Mouse (Mus musculus): ENCODE results near the gene Snd1. TPM values are rescaled to one million over a fixed set of nuclear protein-coding genes. Genes with fewer than 3 reads are reported as not detected.

Snd1 gene
- polyA plus RNA-seq, 2 experiments = 31.5 to 43.2 TPM

DNA sequence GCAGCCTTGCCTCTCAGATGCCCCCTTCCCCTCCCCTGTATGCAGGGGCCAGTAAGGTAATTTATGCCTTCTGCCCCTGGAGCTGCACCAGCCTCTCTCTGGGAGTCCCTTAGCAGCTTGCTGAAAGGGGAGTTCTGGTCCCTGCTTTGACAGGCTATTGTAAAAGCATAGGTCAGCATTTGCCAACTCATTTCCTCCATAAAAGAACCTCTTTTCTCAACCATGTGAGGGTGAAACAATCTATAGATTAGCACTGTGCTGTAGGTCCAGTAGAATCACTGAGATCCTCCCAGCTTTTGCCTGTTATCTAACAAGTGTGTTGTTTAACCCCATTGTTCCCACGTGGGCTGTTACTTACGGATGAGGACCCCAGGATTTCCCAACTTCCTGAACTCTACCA, 359.1 kb downstream of the Snd1 start:
- WGBS (ENCODE audit: insufficient replicate concordance) = 23% methylated on average over 2 of the region's 2 CpGs
- H3K27me3 ChIP-seq (ENCODE audit: control insufficient read depth, insufficient read depth, low read length) = peaks cover 33% of the 10 kb centered on the region
- H3K4me1 ChIP-seq (replicated peaks; ENCODE audit: control insufficient read depth in 2 of 2, insufficient read depth in 2 of 2, low read length in 1 of 2) = peaks cover 0 to 3% of the 10 kb centered on the region in 2 experiments; a peak in 1 of 4 replicates
- ATAC-seq (ENCODE audit: insufficient read depth) (no peak), DNase-seq (ENCODE audit: low read depth in 3 of 3, low spot score in 3 of 3) (no peak)
- no peaks in the 10 kb centered on the region for H3K36me3 ChIP-seq (replicated peaks; ENCODE audit: control insufficient read depth, insufficient read depth, low read depth)
- H3K9me3 ChIP-seq (ENCODE audit: control insufficient read depth, low read length) = no peaks in the 10 kb centered on the region
- H3K4me3 ChIP-seq (ENCODE audit: insufficient read depth in 1 of 2, low read depth in 2 of 2, low read length in 2 of 2) = no peak overlapping the region
- no peak overlapping the region for H3K27ac ChIP-seq
- H3K4me2 ChIP-seq (ENCODE audit: low read depth) = no peak overlapping the region
- no peak overlapping the region for H3K9ac ChIP-seq (replicated peaks)
- no peak for TF ChIP-seq CTCF (IDR thresholded peaks at IDR 0.05; ENCODE audit: low read depth)
- no peak for TF ChIP-seq EP300 (IDR thresholded peaks at IDR 0.05; ENCODE audit: low read depth)

DNA sequence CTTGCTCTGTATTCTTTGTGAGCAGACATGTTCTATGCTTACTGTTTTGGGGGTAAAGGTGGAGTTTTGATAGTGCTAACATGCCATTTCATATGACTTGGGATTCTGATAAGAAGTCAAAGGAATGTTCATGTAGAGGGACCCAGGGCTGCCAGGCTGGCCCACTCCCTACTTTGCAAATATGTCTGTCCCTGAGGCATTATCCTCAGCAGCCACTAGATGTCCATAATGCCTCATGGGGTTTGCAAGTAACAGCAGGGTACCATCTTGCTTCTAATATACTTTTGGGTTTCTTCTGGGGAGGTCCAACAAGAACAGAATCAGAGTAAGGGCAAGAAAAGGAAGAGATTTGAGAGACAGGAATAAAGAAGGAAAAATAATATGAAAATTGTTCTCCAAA, 361.7 kb downstream of the Snd1 start:
- no peaks in the 10 kb centered on the region for H3K9me3 ChIP-seq (ENCODE audit: control insufficient read depth, low read length)
- no peak overlapping the region for H3K4me3 ChIP-seq (ENCODE audit: insufficient read depth in 1 of 2, low read depth in 2 of 2, low read length in 2 of 2)
- TF ChIP-seq CTCF (IDR thresholded peaks at IDR 0.05; ENCODE audit: low read depth) (peak; percentile 29; the same call in 1 of the 2 replicates), EP300 (IDR thresholded peaks at IDR 0.05; ENCODE audit: low read depth) (no peak)
- H3K36me3 ChIP-seq (replicated peaks; ENCODE audit: control insufficient read depth, insufficient read depth, low read depth) = no peaks in the 10 kb centered on the region
- H3K9ac ChIP-seq (replicated peaks) = no peak overlapping the region
- peaks cover 0 to 1% of the 10 kb centered on the region in 2 experiments; a peak in 1 of 4 replicates for H3K4me1 ChIP-seq (replicated peaks; ENCODE audit: control insufficient read depth in 2 of 2, insufficient read depth in 2 of 2, low read length in 1 of 2)
- peaks cover 23% of the 10 kb centered on the region for H3K27me3 ChIP-seq (ENCODE audit: control insufficient read depth, insufficient read depth, low read length)
- no peak for DNase-seq (ENCODE audit: low read depth in 3 of 3, low spot score in 3 of 3)
- no peak for ATAC-seq (ENCODE audit: insufficient read depth)
- no peak overlapping the region for H3K4me2 ChIP-seq (ENCODE audit: low read depth)
- no peak overlapping the region for H3K27ac ChIP-seq

DNA sequence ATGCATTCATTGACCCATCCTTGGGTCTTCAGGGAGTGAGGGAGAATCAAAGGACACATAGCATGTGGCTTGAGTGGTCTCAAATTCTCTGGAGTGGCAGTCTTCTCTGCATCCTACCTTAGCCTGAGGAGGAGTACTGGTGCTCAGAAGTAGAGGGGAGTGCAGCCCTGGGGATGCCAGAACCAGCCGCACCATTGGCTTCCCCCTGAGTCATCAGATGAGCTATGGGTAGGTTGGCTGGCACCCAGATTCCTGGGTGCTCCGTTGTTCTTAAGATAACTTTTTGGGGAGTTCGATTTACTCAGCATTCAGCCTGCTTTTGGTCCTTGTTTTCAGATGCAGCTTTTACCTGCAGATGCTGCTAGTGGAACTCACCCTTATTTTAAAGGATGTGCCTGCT, 366.6 kb downstream of the Snd1 start:
- Histone ChIP-seq H3K9me3 (ENCODE audit: control insufficient read depth, low read length) (no peaks in the 10 kb centered on the region), H3K4me2 (ENCODE audit: low read depth) (no peak overlapping the region), H3K4me3 (ENCODE audit: insufficient read depth in 1 of 2, low read depth in 2 of 2, low read length in 2 of 2) (no peak overlapping the region), H3K27ac (no peak overlapping the region), H3K36me3 (replicated peaks; ENCODE audit: control insufficient read depth, insufficient read depth, low read depth) (no peaks in the 10 kb centered on the region), H3K27me3 (ENCODE audit: control insufficient read depth, insufficient read depth, low read length) (no peaks in the 10 kb centered on the region), H3K9ac (replicated peaks) (no peak overlapping the region), H3K4me1 (replicated peaks; ENCODE audit: control insufficient read depth in 2 of 2, insufficient read depth in 2 of 2, low read length in 1 of 2) (no peaks in the 10 kb centered on the region)
- no peak for TF ChIP-seq CTCF (IDR thresholded peaks at IDR 0.05; ENCODE audit: low read depth)
- TF ChIP-seq EP300 (IDR thresholded peaks at IDR 0.05; ENCODE audit: low read depth) = no peak
- no peak for ATAC-seq (ENCODE audit: insufficient read depth)
- no peak for DNase-seq (ENCODE audit: low read depth in 3 of 3, low spot score in 3 of 3)
- WGBS (ENCODE audit: insufficient replicate concordance) = 74% methylated on average over 3 of the region's 3 CpGs

DNA sequence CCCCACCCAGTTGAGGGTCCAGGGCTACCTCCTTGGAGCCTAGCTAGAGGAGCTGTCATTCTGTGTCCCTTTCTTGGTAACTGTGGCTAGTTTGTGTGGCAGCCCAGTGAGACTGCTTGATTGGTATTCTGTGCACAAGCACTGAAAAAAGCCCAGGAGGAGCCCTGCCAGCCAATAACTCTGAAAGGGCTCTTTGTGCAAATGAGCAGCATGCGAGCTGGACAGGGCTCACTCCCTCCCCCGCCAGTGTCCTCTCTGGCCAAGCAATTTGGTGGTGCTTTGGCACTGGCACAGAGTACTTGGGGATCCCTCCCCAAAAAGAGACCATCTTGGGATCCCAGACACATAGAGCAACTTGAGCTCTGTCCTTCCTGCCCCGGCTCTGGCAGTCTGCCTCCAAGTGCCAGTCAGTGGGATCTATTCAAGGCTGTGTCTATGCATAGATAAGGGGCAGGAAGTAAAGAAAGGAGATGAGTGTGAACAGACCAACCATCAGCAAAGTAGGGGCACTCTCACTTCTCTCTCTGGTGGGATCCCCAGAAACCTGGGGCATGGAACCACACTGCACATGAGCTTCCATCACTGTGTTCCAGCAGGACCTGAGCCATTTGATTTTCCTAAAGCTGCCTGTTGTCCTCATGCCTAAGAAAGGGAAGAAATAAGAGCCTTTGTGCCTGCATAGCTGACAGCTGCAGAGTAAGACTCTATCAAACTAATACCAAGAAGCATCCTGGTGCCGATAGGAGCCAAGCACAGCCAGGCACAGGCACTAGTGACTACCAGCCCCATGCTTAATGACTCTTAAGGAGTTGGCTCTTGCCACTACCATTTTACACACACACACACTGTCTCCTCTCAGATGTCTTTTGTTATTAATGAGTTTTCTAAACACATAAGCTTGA, 367.7 kb downstream of the Snd1 start:
- no peak for TF ChIP-seq CTCF (IDR thresholded peaks at IDR 0.05; ENCODE audit: low read depth)
- no peak for TF ChIP-seq EP300 (IDR thresholded peaks at IDR 0.05; ENCODE audit: low read depth)
- DNase-seq (ENCODE audit: low read depth in 3 of 3, low spot score in 3 of 3) = no peak
- Histone ChIP-seq H3K27ac (no peak overlapping the region), H3K4me2 (ENCODE audit: low read depth) (no peak overlapping the region), H3K9me3 (ENCODE audit: control insufficient read depth, low read length) (no peaks in the 10 kb centered on the region), H3K4me1 (replicated peaks; ENCODE audit: control insufficient read depth in 2 of 2, insufficient read depth in 2 of 2, low read length in 1 of 2) (no peaks in the 10 kb centered on the region), H3K36me3 (replicated peaks; ENCODE audit: control insufficient read depth, insufficient read depth, low read depth) (no peaks in the 10 kb centered on the region), H3K9ac (replicated peaks) (no peak overlapping the region), H3K27me3 (ENCODE audit: control insufficient read depth, insufficient read depth, low read length) (no peaks in the 10 kb centered on the region), H3K4me3 (ENCODE audit: insufficient read depth in 1 of 2, low read depth in 2 of 2, low read length in 2 of 2) (no peak overlapping the region)
- no peak for ATAC-seq (ENCODE audit: insufficient read depth)
- whole genome bisulfite sequencing (ENCODE audit: insufficient replicate concordance) = 44% methylated on average over 4 of the region's 4 CpGs

DNA sequence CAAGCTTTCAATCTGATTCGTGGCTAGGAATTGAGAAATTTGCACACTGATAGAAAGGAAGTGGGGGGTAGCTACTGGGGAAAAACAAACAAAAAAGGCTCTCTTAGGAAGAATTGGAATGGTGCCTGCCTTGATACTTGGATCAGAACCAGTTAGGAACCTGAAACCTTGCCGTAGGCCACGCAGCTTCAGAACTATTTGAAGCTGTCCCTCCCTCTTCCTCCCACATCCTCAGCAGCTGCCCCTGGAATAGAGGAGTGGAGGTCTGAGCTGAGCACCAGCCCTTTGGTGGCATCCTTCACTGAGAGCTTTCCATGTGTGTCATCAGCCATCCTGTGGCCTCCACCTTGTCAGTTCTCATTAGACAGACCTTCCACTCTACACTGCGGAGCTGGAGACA, 370.7 kb downstream of the Snd1 start:
- TF ChIP-seq EP300 (IDR thresholded peaks at IDR 0.05; ENCODE audit: low read depth) (no peak), CTCF (IDR thresholded peaks at IDR 0.05; ENCODE audit: low read depth) (no peak)
- Histone ChIP-seq H3K9ac (replicated peaks) (no peak overlapping the region), H3K4me2 (ENCODE audit: low read depth) (no peak overlapping the region), H3K4me3 (ENCODE audit: insufficient read depth in 1 of 2, low read depth in 2 of 2, low read length in 2 of 2) (no peak overlapping the region), H3K27ac (no peak overlapping the region), H3K9me3 (ENCODE audit: control insufficient read depth, low read length) (no peaks in the 10 kb centered on the region), H3K36me3 (replicated peaks; ENCODE audit: control insufficient read depth, insufficient read depth, low read depth) (no peaks in the 10 kb centered on the region), H3K27me3 (ENCODE audit: control insufficient read depth, insufficient read depth, low read length) (no peaks in the 10 kb centered on the region), H3K4me1 (replicated peaks; ENCODE audit: control insufficient read depth in 2 of 2, insufficient read depth in 2 of 2, low read length in 1 of 2) (no peaks in the 10 kb centered on the region)
- ATAC-seq (ENCODE audit: insufficient read depth) (no peak), DNase-seq (ENCODE audit: low read depth in 3 of 3, low spot score in 3 of 3) (no peak)
- WGBS (ENCODE audit: insufficient replicate concordance) = 64% methylated on average over 4 of the region's 4 CpGs

Data from liver, embryonic 14.5 days (tissue).